Mouse (Mus musculus) liver, embryonic 14.5 days (tissue): ENCODE data around the gene Dlat.

Source experiments
- CTCF ChIP-seq: IDR thresholded peaks from 2 replicates; pipeline ENCODE4 v1.5.1; 2016; ENCODE audit warnings: antibody characterized with exemption, low read depth, control low read depth
- EP300 ChIP-seq: IDR thresholded peaks from 2 replicates; pipeline ENCODE4 v1.6.1; 2016; ENCODE audit warnings: antibody characterized with exemption, low read depth

- no peak for TF ChIP-seq CTCF
- no peak for TF ChIP-seq EP300
Observed at GRCm38 (mm10) chr9:50601536-50601935, 58.0 kb downstream of the Dlat start.
